Mouse (Mus musculus): ENCODE measurements at regions not wholly inside any gene's neighbourhood (a gene's known extent, or its start where the extent isn't known, plus 50 kb on each side); places are given as distances from the start of the nearest gene placed in this dataset.

DNA sequence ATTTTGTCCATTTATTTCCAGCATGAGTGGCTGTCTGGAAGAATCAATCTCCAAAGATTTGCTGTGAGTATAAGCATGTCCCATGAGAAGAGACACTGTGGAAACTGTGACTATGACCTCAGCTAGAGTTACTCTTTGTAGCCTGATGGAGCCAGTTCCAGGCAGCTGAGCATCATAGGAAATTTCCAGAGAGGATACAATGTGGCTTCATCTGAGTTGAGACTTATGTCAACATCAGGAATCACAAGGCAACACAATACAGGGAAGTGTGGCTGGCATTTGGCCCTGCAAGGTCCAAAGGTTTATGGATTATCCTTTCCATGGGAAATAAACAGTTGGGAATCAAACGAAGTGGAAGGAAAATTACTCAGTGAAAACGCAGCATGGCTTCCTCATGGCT lies 82.6 kb downstream of the Fam76b start:
- TF ChIP-seq CTCF (IDR thresholded peaks at IDR 0.05; ENCODE audit: borderline replicate concordance, control insufficient read depth, extremely low read depth, insufficient read depth, low read length, poor library complexity) (no peak), POLR2A (IDR thresholded peaks at IDR 0.05; ENCODE audit: control insufficient read depth, extremely low read depth, insufficient read depth, low read length, poor library complexity) (no peak)

All from thymus, adult 2 months (tissue).